Mouse (Mus musculus) left cerebral cortex, postnatal 14 days (tissue): ENCODE data around the gene Vmn1r54. TPM values are rescaled to one million over a fixed set of nuclear protein-coding genes. Genes with fewer than 3 reads are reported as not detected.

Experiments used
- total RNA-seq, 2 experiments: library from RNA; stranded (reverse); gene quantifications; 2 replicates each; pipeline ENCODE4 v1.2.3; 2021

The Vmn1r54 gene
- total RNA-seq, 2 experiments from 2014 or later = not detected

Other genes with a start within 250 kb of the Vmn1r54 start
- gene Vmn1r47, start 230.2 kb upstream of the Vmn1r54 start, total RNA-seq = not detected
- gene Vmn1r48, start 209.5 kb upstream of the Vmn1r54 start, total RNA-seq = not detected
- gene Vmn1r49, start 167.8 kb upstream of the Vmn1r54 start, total RNA-seq = not detected
- not detected for gene Vmn1r50, start 144.9 kb upstream of the Vmn1r54 start, total RNA-seq
- not detected for gene Vmn1r51, start 123.7 kb upstream of the Vmn1r54 start, total RNA-seq
- not detected for gene Vmn1r52, start 71.5 kb upstream of the Vmn1r54 start, total RNA-seq
- gene V1ra8, start 43.5 kb upstream of the Vmn1r54 start, total RNA-seq = not detected
- gene Vmn1r53, start 21.9 kb upstream of the Vmn1r54 start, total RNA-seq = not detected
- gene BC048671, start 54.9 kb downstream of the Vmn1r54 start, total RNA-seq = not detected
- gene Chst13, start 78.9 kb downstream of the Vmn1r54 start, total RNA-seq = not detected
- gene Uroc1, start 87.0 kb downstream of the Vmn1r54 start, total RNA-seq = not detected
- 10 to 100 TPM; 23.3 to 24.1 TPM for gene Zxdc, start 123.2 kb downstream of the Vmn1r54 start, total RNA-seq
- 1 to 10 TPM; 3.2 to 4.0 TPM for gene Cfap100, start 182.5 kb downstream of the Vmn1r54 start, total RNA-seq
- 10 to 100 TPM; 18.9 to 27.7 TPM for gene Klf15, start 216.3 kb downstream of the Vmn1r54 start, total RNA-seq
- gene Aldh1l1, start 240.1 kb downstream of the Vmn1r54 start, total RNA-seq = 10 to 100 TPM; 61.4 to 65.8 TPM